Mouse (Mus musculus) inflammation-experienced regulatory T-cells, adult 6 months (primary cell): ENCODE results near the gene Cep295. TPM values are rescaled to one million over a fixed set of nuclear protein-coding genes. Genes with fewer than 3 reads are reported as not detected.
"Not testable (repeated sequence)": the region's sequence is repeated elsewhere in the genome, so short reads cannot be mapped to it uniquely, and the experiment has no call there.

Source experiments
- ATAC-seq: one replicate; pipeline ENCODE4 v1.8.0; 2017
- polyA plus RNA-seq, 3 experiments: library from polyadenylated mRNA; unstranded; fragments of 100-300 nt; shearing (Covaris generic); gene quantifications; one replicate each; pipeline ENCODE4 v1.2.1; 2017

Cep295 gene
- polyA plus RNA-seq, 3 experiments from 2014 or later, result 20.4 to 31.8 (median 30.6) TPM

GRCm38 (mm10) chr9:15306398-15307119 is 51.0 kb downstream of the Cep295 start, which contains the start of gene 4931406C07Rik:
TSS of gene 4931406C07Rik (minus strand) at chr9:15306448.
- ATAC-seq, result peak; percentile 35

- peak; percentile 93 for ATAC-seq
Measured at GRCm38 (mm10) chr9:15305503-15306397, 51.8 kb downstream of the Cep295 start, which contains the start of gene Taf1d. TSS of gene Taf1d (plus strand) at chr9:15306214.

- ATAC-seq, result no peak
Measured at GRCm38 (mm10) chr9:15302881-15303280, 54.7 kb downstream of the Cep295 start.

GRCm38 (mm10) chr9:15302006-15302405 is 55.6 kb downstream of the Cep295 start:
- ATAC-seq, result not testable (repeated sequence)

GRCm38 (mm10) chr9:15301399-15301798 is 56.2 kb downstream of the Cep295 start:
- no peak for ATAC-seq

GRCm38 (mm10) chr9:15300056-15300455 is 57.5 kb downstream of the Cep295 start:
- ATAC-seq, result no peak

GRCm38 (mm10) chr9:15298451-15298850 is 59.1 kb downstream of the Cep295 start:
- no peak for ATAC-seq

GRCm38 (mm10) chr9:15297112-15297511 is 60.5 kb downstream of the Cep295 start:
- ATAC-seq, result no peak

GRCm38 (mm10) chr9:15289251-15289650 is 68.3 kb downstream of the Cep295 start:
- no peak for ATAC-seq

GRCm38 (mm10) chr9:15288402-15288801 is 69.2 kb downstream of the Cep295 start:
- no peak for ATAC-seq

- ATAC-seq, result no peak
Measured at GRCm38 (mm10) chr9:15287846-15288245, 69.7 kb downstream of the Cep295 start.

GRCm38 (mm10) chr9:15285443-15285842 is 72.1 kb downstream of the Cep295 start:
- ATAC-seq, result peak; percentile 58

- ATAC-seq, result no peak
Measured at GRCm38 (mm10) chr9:15280491-15280879, 77.1 kb downstream of the Cep295 start.

GRCm38 (mm10) chr9:15279649-15280490 is 77.7 kb downstream of the Cep295 start, which contains the start of gene Med17:
TSS of gene Med17 (minus strand) at chr9:15279931.
- ATAC-seq, result peak; percentile 93

GRCm38 (mm10) chr9:15279139-15279648 is 78.4 kb downstream of the Cep295 start:
- no peak for ATAC-seq

- no peak for ATAC-seq
Measured at GRCm38 (mm10) chr9:15278343-15278742, 79.2 kb downstream of the Cep295 start.

GRCm38 (mm10) chr9:15276855-15277254 is 80.7 kb downstream of the Cep295 start:
- no peak for ATAC-seq

GRCm38 (mm10) chr9:15273981-15274380 is 83.6 kb downstream of the Cep295 start:
- no peak for ATAC-seq
